Mouse (Mus musculus) midbrain, embryonic 12.5 days (tissue): ENCODE measurements around the gene Sbno2. TPM values are rescaled to one million over a fixed set of nuclear protein-coding genes. Genes with fewer than 3 reads are reported as not detected.

Source experiments
- ATAC-seq: fragments of 200-750 bp; cut with Nextera tagmentation; 2 replicates; pipeline ENCODE4 v1.8.0; 2017; ENCODE audit warnings: low read depth, moderate TSS enrichment, moderate library complexity; ENCODE audit not compliant: low FRiP score
- H3K27ac ChIP-seq: fragments of 300-500 bp; sonication (generic); replicated peaks from 2 replicates; pipeline ENCODE4 v1.5.1; 2016; ENCODE audit warnings: mild to moderate bottlenecking
- H3K27me3 ChIP-seq: fragments of 300-500 bp; sonication (generic); 2 replicates; pipeline ENCODE4 v1.6.1; 2016; ENCODE audit warnings: mild to moderate bottlenecking
- H3K36me3 ChIP-seq: fragments of 300-500 bp; sonication (generic); 2 replicates; pipeline ENCODE4 v1.6.1; 2016
- H3K4me1 ChIP-seq: fragments of 300-500 bp; sonication (generic); 2 replicates; pipeline ENCODE4 v1.6.1; 2016
- H3K4me2 ChIP-seq: fragments of 300-500 bp; sonication (generic); replicated peaks from 2 replicates; pipeline ENCODE4 v1.6.1; 2016; ENCODE audit warnings: mild to moderate bottlenecking, moderate library complexity
- H3K4me3 ChIP-seq: fragments of 300-500 bp; sonication (generic); 2 replicates; pipeline ENCODE4 v1.5.1; 2016; ENCODE audit warnings: mild to moderate bottlenecking
- H3K9ac ChIP-seq: fragments of 300-500 bp; sonication (generic); replicated peaks from 2 replicates; pipeline ENCODE4 v1.6.1; 2016; ENCODE audit warnings: mild to moderate bottlenecking, moderate library complexity
- H3K9me3 ChIP-seq: fragments of 300-500 bp; sonication (generic); 2 replicates; pipeline ENCODE4 v1.6.1; 2016; ENCODE audit warnings: mild to moderate bottlenecking
- WGBS: fragments of 180-500 bp; shearing (Covaris S2); methylation state at CpG from one replicate; pipeline ENCODE4 v1.1.7; 2016; 5-methylcytosine and 5-hydroxymethylcytosine counted together
- polyA plus RNA-seq: library from polyadenylated mRNA; unstranded; fragments of >200 nt; fragmentation: Nextera tagmentation; extraction: Ambion mirVana; gene quantifications from 2 replicates; pipeline ENCODE4 v1.2.1, GENCODE M21; 2016

Sbno2 gene
- polyA plus RNA-seq, 1 experiment from 2014 or later: 14.7 TPM

DNA sequence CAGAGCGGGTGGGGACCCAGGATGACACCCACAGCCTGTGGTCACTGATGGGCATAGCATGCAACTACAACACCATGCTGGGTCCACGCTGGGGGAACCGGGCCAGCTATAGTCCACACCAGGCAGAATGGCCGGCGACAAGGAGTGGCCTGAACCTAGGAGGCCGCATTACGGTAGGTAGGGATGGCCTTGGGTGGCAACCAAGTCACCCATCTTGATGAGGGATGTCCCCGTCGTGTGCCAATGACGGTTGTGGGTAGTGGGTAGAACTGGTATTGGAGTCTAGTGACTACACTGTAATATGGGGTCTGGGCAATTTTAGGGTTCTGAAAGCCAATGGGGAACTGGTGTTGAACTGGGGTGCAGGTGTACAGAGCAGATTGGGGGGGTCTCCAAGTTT lies 88.4 kb downstream of the Sbno2 start:
- Histone ChIP-seq H3K4me1 (peaks cover 14% of the 10 kb centered on the region), H3K27me3 (peaks cover 87% of the 10 kb centered on the region), H3K9ac (no peak overlapping the region), H3K4me2 (no peak overlapping the region), H3K36me3 (peaks cover 3% of the 10 kb centered on the region; the same call in 1 of the 2 replicates), H3K4me3 (no peak overlapping the region), H3K9me3 (no peaks in the 10 kb centered on the region), H3K27ac (no peak overlapping the region)
- ATAC-seq: no peak
- 90% methylated on average over 10 of the region's 10 CpGs for WGBS

DNA sequence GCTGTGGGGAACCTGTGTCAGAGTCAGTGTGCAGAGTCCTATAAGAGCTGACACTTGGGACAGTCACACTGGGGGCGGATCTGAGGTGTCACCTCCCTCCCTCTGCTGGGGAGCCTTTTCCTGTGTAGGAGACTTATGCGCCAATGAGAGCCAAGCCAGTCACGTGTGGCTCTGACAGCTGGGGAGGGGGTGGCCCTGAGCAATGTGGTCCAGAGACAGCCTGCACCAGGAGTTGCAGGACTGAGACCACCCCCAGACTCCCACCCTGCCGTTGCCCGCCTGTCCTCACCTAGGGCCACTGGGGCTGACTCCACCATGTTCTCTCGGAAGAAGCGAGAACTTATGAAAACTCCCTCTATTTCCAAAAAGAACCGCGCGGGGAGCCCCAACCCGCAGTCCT lies 88.9 kb downstream of the Sbno2 start, which contains the start of gene Arhgap45:
Gene Arhgap45 (plus strand): TSS at position 143 of the 400 bp plus-strand sequence.
- Histone ChIP-seq H3K27me3 (peaks cover 91% of the 10 kb centered on the region), H3K9me3 (no peaks in the 10 kb centered on the region), H3K4me3 (no peak within 1 kb of the TSS), H3K9ac (no peak within 1 kb of the TSS), H3K36me3 (peaks cover 7% of the 10 kb centered on the region; the same call in 1 of the 2 replicates), H3K4me2 (no peak within 1 kb of the TSS), H3K4me1 (peaks cover 14% of the 10 kb centered on the region), H3K27ac (no peak within 1 kb of the TSS)
- 68% methylated on average over 11 of the region's 11 CpGs for WGBS
- no peak for ATAC-seq

- Histone ChIP-seq H3K27me3 (peaks cover 85% of the 10 kb centered on the region), H3K4me2 (no peak overlapping the region), H3K4me3 (no peak overlapping the region), H3K9me3 (0 out of 2 replicates have a peak, but pooled peaks cover 7% of the 10 kb centered on the region), H3K36me3 (peaks cover 16% of the 10 kb centered on the region; the same call in 1 of the 2 replicates), H3K4me1 (peaks cover 14% of the 10 kb centered on the region), H3K27ac (no peak overlapping the region), H3K9ac (no peak overlapping the region)
- ATAC-seq: no peak
- 81% methylated on average over 10 of the region's 10 CpGs for WGBS
These were observed 89.8 kb downstream of the Sbno2 start for GRCm38 (mm10) chr10:80015583-80015982.

DNA sequence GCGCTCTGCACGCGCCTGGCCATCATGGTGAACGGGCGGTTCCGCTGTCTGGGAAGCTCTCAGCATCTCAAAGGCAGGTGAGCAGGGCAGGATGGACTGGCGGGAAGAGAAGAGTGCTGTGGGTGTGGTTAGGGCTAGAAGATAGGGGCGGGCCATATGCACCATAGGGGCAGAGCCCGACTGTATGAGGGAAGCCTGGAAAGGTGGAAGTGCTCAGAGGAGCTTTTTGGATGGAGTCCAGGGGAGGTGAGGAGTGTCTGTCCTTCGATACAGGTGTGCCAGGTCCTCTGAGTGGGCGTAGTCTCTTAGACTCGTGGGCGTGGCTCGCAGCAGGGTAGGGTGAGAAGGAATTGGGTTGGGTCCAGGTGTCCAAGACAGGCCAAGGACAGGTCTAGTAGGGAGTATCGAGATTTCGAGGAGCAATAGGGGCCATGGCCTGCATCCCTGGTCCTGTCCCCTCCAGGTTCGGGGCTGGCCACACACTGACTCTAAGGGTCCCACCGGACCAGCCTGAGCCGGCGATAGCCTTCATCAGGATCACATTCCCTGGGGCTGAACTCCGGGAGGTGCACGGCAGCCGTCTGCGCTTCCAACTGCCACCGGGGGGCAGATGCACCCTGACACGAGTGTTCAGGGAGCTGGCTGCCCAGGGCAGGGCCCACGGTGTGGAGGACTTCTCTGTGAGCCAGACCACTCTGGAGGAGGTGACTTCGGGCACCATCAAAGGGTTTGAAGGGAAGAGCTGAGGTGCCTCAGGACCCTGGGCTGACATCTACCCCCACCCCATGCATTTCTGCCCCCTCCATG lies 90.7 kb downstream of the Sbno2 start:
- peaks cover 77% of the 10 kb centered on the region for H3K27me3 ChIP-seq

DNA sequence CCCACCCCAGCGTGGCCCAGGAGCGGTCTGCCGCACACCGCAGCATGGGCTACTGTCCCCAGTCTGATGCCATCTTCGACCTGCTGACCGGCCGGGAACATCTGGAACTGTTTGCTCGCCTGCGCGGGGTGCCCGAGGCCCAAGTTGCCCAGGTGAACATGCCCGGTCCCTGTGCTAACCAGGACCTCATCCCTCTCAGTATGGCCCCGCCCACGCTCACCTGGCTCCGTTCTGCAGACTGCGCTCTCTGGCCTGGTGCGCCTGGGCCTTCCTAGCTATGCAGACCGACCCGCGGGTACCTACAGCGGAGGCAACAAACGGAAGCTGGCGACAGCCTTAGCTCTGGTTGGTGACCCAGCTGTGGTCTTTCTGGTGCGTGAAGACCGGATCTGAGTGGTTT lies 91.8 kb downstream of the Sbno2 start:
- Histone ChIP-seq H3K4me1 (0 out of 2 replicates have a peak, but pooled peaks cover under 1% of the 10 kb centered on the region), H3K4me3 (no peak overlapping the region), H3K27ac (no peak overlapping the region), H3K36me3 (peaks cover 31% of the 10 kb centered on the region), H3K4me2 (no peak overlapping the region), H3K9ac (no peak overlapping the region), H3K27me3 (peaks cover 67% of the 10 kb centered on the region), H3K9me3 (peaks cover 16% of the 10 kb centered on the region)
- ATAC-seq: no peak
- whole genome bisulfite sequencing: 32% methylated on average over 25 of the region's 25 CpGs

More for the DNA sequence above, 90.7 kb downstream of the Sbno2 start:
- peaks cover 23% of the 10 kb centered on the region for H3K36me3 ChIP-seq
- H3K4me1 ChIP-seq: peaks cover 10% of the 10 kb centered on the region
- no peak overlapping the region for H3K4me3 ChIP-seq
- H3K9me3 ChIP-seq: peaks cover 15% of the 10 kb centered on the region
- H3K9ac ChIP-seq: no peak overlapping the region
- no peak for ATAC-seq
- H3K4me2 ChIP-seq: no peak overlapping the region
- WGBS: 25% methylated on average over 28 of the region's 28 CpGs
- no peak overlapping the region for H3K27ac ChIP-seq

DNA sequence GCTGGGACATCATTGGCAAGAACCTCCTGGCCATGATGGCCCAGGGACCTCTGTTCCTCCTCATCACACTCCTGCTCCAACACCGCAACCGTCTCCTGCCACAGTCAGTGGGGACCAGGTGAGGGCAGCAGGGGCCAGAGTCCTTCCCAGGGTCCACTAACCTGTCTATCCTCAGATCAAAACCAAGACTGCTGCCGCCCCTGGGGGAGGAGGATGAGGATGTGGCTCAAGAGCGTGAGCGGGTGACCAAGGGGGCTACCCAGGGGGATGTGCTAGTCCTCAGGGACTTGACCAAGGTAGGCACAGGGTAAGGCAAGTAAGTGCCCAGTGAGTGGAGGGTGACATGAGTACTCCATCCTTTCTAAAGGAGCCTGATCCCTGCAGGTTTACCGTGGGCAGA lies 93.6 kb downstream of the Sbno2 start:
- H3K9ac ChIP-seq: no peak overlapping the region
- H3K4me2 ChIP-seq: no peak overlapping the region
- peaks cover 53% of the 10 kb centered on the region for H3K27me3 ChIP-seq
- H3K36me3 ChIP-seq: peaks cover 33% of the 10 kb centered on the region
- ATAC-seq: no peak
- 85% methylated on average over 6 of the region's 6 CpGs for WGBS
- no peak overlapping the region for H3K4me3 ChIP-seq
- peaks cover 16% of the 10 kb centered on the region for H3K9me3 ChIP-seq
- H3K4me1 ChIP-seq: no peaks in the 10 kb centered on the region
- no peak overlapping the region for H3K27ac ChIP-seq

Other genes starting within 250 kb of the Sbno2 start
- 14.3 and 16.7 TPM in 2 replicates for gene Prtn3, start 231.1 kb downstream of the Sbno2 start, polyA plus RNA-seq
- gene Plppr3, start 230.9 kb downstream of the Sbno2 start, polyA plus RNA-seq: 296 and 302 TPM in 2 replicates
- gene Elane, start 219.3 kb downstream of the Sbno2 start, polyA plus RNA-seq: not detected in 2 replicates
- gene Cfd, start 214.7 kb downstream of the Sbno2 start, polyA plus RNA-seq: not detected in 2 replicates
- 65.4 and 68.4 TPM in 2 replicates for gene Med16, start 196.6 kb downstream of the Sbno2 start, polyA plus RNA-seq
- gene Gm26602, start 194.7 kb downstream of the Sbno2 start, polyA plus RNA-seq: 27.9 and 34.2 TPM in 2 replicates
- 1.4 and 1.5 TPM in 2 replicates for gene Kiss1r, start 188.6 kb downstream of the Sbno2 start, polyA plus RNA-seq
- 157 and 167 TPM in 2 replicates for gene R3hdm4, start 184.4 kb downstream of the Sbno2 start, polyA plus RNA-seq
- gene Arid3a, start 178.5 kb downstream of the Sbno2 start, polyA plus RNA-seq: 4.0 and 5.6 TPM in 2 replicates
- 90.4 and 97.0 TPM in 2 replicates for gene Wdr18, start 145.4 kb downstream of the Sbno2 start, polyA plus RNA-seq
- 0.39 and 0.54 TPM in 2 replicates for gene Grin3b, start 134.9 kb downstream of the Sbno2 start, polyA plus RNA-seq
- 19.3 and 20.9 TPM in 2 replicates for gene Tmem259, start 121.2 kb downstream of the Sbno2 start, polyA plus RNA-seq
- 109 and 168 TPM in 2 replicates for gene Cnn2, start 117.0 kb downstream of the Sbno2 start, polyA plus RNA-seq
- gene Abca7, start 109.1 kb downstream of the Sbno2 start, polyA plus RNA-seq: 7.6 and 8.5 TPM in 2 replicates
- 4.5 and 5.6 TPM in 2 replicates for gene Arhgap45, start 88.9 kb downstream of the Sbno2 start, polyA plus RNA-seq
- 172 and 173 TPM in 2 replicates for gene Polr2e, start 65.8 kb downstream of the Sbno2 start, polyA plus RNA-seq
- gene Gpx4, start 58.4 kb downstream of the Sbno2 start, polyA plus RNA-seq: 483 and 524 TPM in 2 replicates
- 16.7 and 20.3 TPM in 2 replicates for gene Stk11, start 10.2 kb upstream of the Sbno2 start, polyA plus RNA-seq
- gene Atp5d, start 33.1 kb upstream of the Sbno2 start, polyA plus RNA-seq: 379 and 384 TPM in 2 replicates
- gene Cbarp, start 35.3 kb upstream of the Sbno2 start, polyA plus RNA-seq: 19.3 and 20.0 TPM in 2 replicates
- gene Midn, start 42.7 kb upstream of the Sbno2 start, polyA plus RNA-seq: 41.7 and 46.4 TPM in 2 replicates
- 227 and 233 TPM in 2 replicates for gene Cirbp, start 60.4 kb upstream of the Sbno2 start, polyA plus RNA-seq
- 12.9 and 13.6 TPM in 2 replicates for gene 1600002K03Rik, start 67.4 kb upstream of the Sbno2 start, polyA plus RNA-seq
- gene Efna2, start 73.9 kb upstream of the Sbno2 start, polyA plus RNA-seq: 114 and 127 TPM in 2 replicates
- 151 and 195 TPM in 2 replicates for gene Mum1, start 120.9 kb upstream of the Sbno2 start, polyA plus RNA-seq
- gene Ndufs7, start 143.6 kb upstream of the Sbno2 start, polyA plus RNA-seq: 205 and 213 TPM in 2 replicates
- gene Gamt, start 155.4 kb upstream of the Sbno2 start, polyA plus RNA-seq: 28.1 and 29.5 TPM in 2 replicates
- 61.2 and 71.3 TPM in 2 replicates for gene Dazap1, start 155.9 kb upstream of the Sbno2 start, polyA plus RNA-seq
- 671 and 694 TPM in 2 replicates for gene Rps15, start 186.9 kb upstream of the Sbno2 start, polyA plus RNA-seq
- gene Apc2, start 190.4 kb upstream of the Sbno2 start, polyA plus RNA-seq: 181 and 193 TPM in 2 replicates
- 36.2 and 44.5 TPM in 2 replicates for gene 2310011J03Rik, start 215.0 kb upstream of the Sbno2 start, polyA plus RNA-seq
- gene Pcsk4, start 223.9 kb upstream of the Sbno2 start, polyA plus RNA-seq: 2.4 and 3.7 TPM in 2 replicates
- gene Reep6, start 224.4 kb upstream of the Sbno2 start, polyA plus RNA-seq: 3.1 and 4.3 TPM in 2 replicates
- gene Adamtsl5, start 242.8 kb upstream of the Sbno2 start, polyA plus RNA-seq: 0.38 and 0.79 TPM in 2 replicates